Mouse (Mus musculus) kidney, adult 11 months (tissue): ENCODE measurements around the gene Ranbp9.

Source experiments
- DNase-seq: peaks from one replicate; pipeline ENCODE4 v3.0.0; 2022

Ranbp9 gene

GRCm38 (mm10) chr13:43356346-43357125 lies 124.5 kb downstream of the Ranbp9 start:
- DNase-seq: no peak

- no peak for DNase-seq
Measured at GRCm38 (mm10) chr13:43354362-43354761, 126.7 kb downstream of the Ranbp9 start.

GRCm38 (mm10) chr13:43353356-43353755 lies 127.7 kb downstream of the Ranbp9 start:
- DNase-seq: no peak
